Mouse (Mus musculus): ENCODE measurements around the gene Gm13276.
"Not testable (repeated sequence)": the region's sequence is repeated elsewhere in the genome, so short reads cannot be mapped to it uniquely, and the experiment has no call there.

Gm13276 gene

GRCm38 (mm10) chr4:88782335-88782734 lies 3.2 kb upstream of the Gm13276 start:
- not testable (repeated sequence) for DNase-seq (ENCODE audit: low spot score)

- not testable (repeated sequence) for DNase-seq (ENCODE audit: low spot score)
Observed at GRCm38 (mm10) chr4:88788402-88788801, 2.9 kb downstream of the Gm13276 start, which contains the start of gene Gm13277. Gm13277 (plus strand) TSS chr4:88788632.

GRCm38 (mm10) chr4:88791250-88791649 lies 5.7 kb downstream of the Gm13276 start, which contains the start of gene Gm13278:
Gm13278 (plus strand) TSS chr4:88791550.
- not testable (repeated sequence) for DNase-seq (ENCODE audit: low spot score)

GRCm38 (mm10) chr4:88793936-88794675 lies 8.6 kb downstream of the Gm13276 start, which contains the start of gene Gm13275:
Gm13275 (plus strand) TSS chr4:88794487.
- DNase-seq (ENCODE audit: low spot score): not testable (repeated sequence)

- DNase-seq (ENCODE audit: low spot score): not testable (repeated sequence)
Observed at GRCm38 (mm10) chr4:88797097-88797496, 11.6 kb downstream of the Gm13276 start, which contains the start of gene Gm13279. Gm13279 (plus strand) TSS chr4:88797397.

- not testable (repeated sequence) for DNase-seq (ENCODE audit: low spot score)
Observed at GRCm38 (mm10) chr4:88799365-88799764, 13.9 kb downstream of the Gm13276 start, which contains the start of gene Gm13285. Gm13285 (plus strand) TSS chr4:88799665.

GRCm38 (mm10) chr4:88802954-88803353 lies 17.4 kb downstream of the Gm13276 start, which contains the start of gene Gm13287:
Gm13287 (plus strand) TSS chr4:88803254.
- not testable (repeated sequence) for DNase-seq (ENCODE audit: low spot score)

GRCm38 (mm10) chr4:88805231-88805630 lies 19.7 kb downstream of the Gm13276 start, which contains the start of gene Gm13288:
Gm13288 (plus strand) TSS chr4:88805531.
- DNase-seq (ENCODE audit: low spot score): not testable (repeated sequence)

GRCm38 (mm10) chr4:88805761-88806160 lies 20.3 kb downstream of the Gm13276 start:
- not testable (repeated sequence) for DNase-seq (ENCODE audit: low spot score)

GRCm38 (mm10) chr4:88815928-88816327 lies 30.4 kb downstream of the Gm13276 start, which contains the start of gene Ifna7:
Ifna7 (plus strand) TSS chr4:88816228.
- DNase-seq (ENCODE audit: low spot score): no peak

GRCm38 (mm10) chr4:88819659-88820058 lies 34.1 kb downstream of the Gm13276 start, which contains the start of gene Ifna11:
Ifna11 (plus strand) TSS chr4:88819959.
- DNase-seq (ENCODE audit: low spot score): no peak

GRCm38 (mm10) chr4:88822995-88823394 lies 37.5 kb downstream of the Gm13276 start:
- DNase-seq (ENCODE audit: low spot score): no peak

- not testable (repeated sequence) for DNase-seq (ENCODE audit: low spot score)
Observed at GRCm38 (mm10) chr4:88827116-88827515, 41.6 kb downstream of the Gm13276 start, which contains the start of gene Ifna6. Ifna6 (plus strand) TSS chr4:88827416.

GRCm38 (mm10) chr4:88830523-88830922 lies 45.0 kb downstream of the Gm13276 start:
- DNase-seq (ENCODE audit: low spot score): no peak

- DNase-seq (ENCODE audit: low spot score): not testable (repeated sequence)
Observed at GRCm38 (mm10) chr4:88835225-88835624, 49.7 kb downstream of the Gm13276 start, which contains the start of gene Ifna5. Ifna5 (plus strand) TSS chr4:88835525.

All from c-Kit-positive CD71-positive TER-119-positive erythroid progenitor cells, embryonic 14.5 days (primary cell).